Mouse (Mus musculus) kidney, adult 2 months (tissue): ENCODE measurements around the gene Lrrc8c. TPM values are rescaled to one million over a fixed set of nuclear protein-coding genes. Genes with fewer than 3 reads are reported as not detected.

Source experiments
- DNase-seq: peaks from one replicate; pipeline ENCODE4 v3.0.0; 2021
- H3K27ac ChIP-seq: fragments of 200-500 bp; 2 replicates; pipeline ENCODE4 v1.5.1; 2012; ENCODE audit warnings: low read depth, low read length, control low read depth, inconsistent platforms; ENCODE audit not compliant: insufficient read depth
- H3K27me3 ChIP-seq: fragments of 200-500 bp; replicated peaks from 2 replicates; pipeline ENCODE4 v1.6.1; 2012; ENCODE audit warnings: mild to moderate bottlenecking, moderate library complexity, low read length, inconsistent platforms; ENCODE audit not compliant: control insufficient read depth, insufficient read depth
- H3K36me3 ChIP-seq: fragments of 200-500 bp; 2 replicates; pipeline ENCODE4 v1.6.1; 2012; ENCODE audit warnings: mild to moderate bottlenecking, moderate library complexity, low read length, inconsistent platforms; ENCODE audit not compliant: control insufficient read depth, insufficient read depth
- H3K4me1 ChIP-seq: fragments of 200-500 bp; 2 replicates; pipeline ENCODE4 v1.6.1; 2011; ENCODE audit warnings: low read length; ENCODE audit not compliant: control insufficient read depth, insufficient read depth
- H3K4me3 ChIP-seq: fragments of 200-500 bp; 2 replicates; pipeline ENCODE4 v1.5.1; 2011; ENCODE audit warnings: mild to moderate bottlenecking, low read depth, low read length, control low read depth; ENCODE audit not compliant: insufficient read depth
- CTCF ChIP-seq: fragments of 200-500 bp; conservative IDR thresholded peaks from 2 replicates; pipeline ENCODE4 v1.5.1; 2011; ENCODE audit warnings: low read depth, mild to moderate bottlenecking, control low read depth, low read length, moderate library complexity, mixed read lengths; ENCODE audit not compliant: insufficient read depth, insufficient read length
- POLR2A ChIP-seq: fragments of 200-500 bp; IDR thresholded peaks from one replicate; pipeline ENCODE4 v1.6.1; 2011; ENCODE audit warnings: low read depth, low read length, control low read depth
- WGBS: fragments of 180-500 bp; shearing (Covaris S2); methylation state at CpG from one replicate; pipeline ENCODE4 v1.1.7; 2018; 5-methylcytosine and 5-hydroxymethylcytosine counted together
- polyA plus RNA-seq: library from polyadenylated mRNA; depleted of rRNA; stranded (reverse); fragments of >200 nt; gene quantifications from 2 replicates; pipeline ENCODE4 v1.2.3, GENCODE M21; 2012

Gene Lrrc8c
- polyA plus RNA-seq, 1 experiment = 13.6 TPM

DNA sequence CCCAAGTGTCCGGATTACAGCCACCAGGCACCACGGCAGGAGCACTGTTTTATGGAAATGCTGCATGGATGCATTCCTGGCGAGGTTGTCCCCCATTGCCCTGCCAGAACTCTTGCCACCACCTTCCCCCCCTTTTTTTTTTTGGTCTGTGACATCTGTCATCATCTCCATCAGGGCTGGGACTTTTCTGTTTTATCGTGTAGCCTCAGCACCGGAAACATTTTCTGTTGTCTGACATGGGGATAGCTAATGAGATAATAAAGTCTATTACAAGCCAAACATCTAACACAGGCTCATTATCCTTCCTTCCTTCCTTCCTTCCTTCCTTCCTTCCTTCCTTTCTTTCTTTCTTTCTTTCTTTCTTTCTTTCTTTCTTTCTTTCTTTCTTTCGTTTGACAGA lies 119.7 kb downstream of the Lrrc8c start:
- H3K36me3 ChIP-seq = no peaks in the 10 kb centered on the region
- WGBS = 92% methylated on average over 6 of the region's 6 CpGs
- TF ChIP-seq POLR2A (no peak), CTCF (no peak)
- no peaks in the 10 kb centered on the region for H3K27me3 ChIP-seq
- H3K4me3 ChIP-seq = no peak overlapping the region
- no peak for DNase-seq
- H3K27ac ChIP-seq = no peak overlapping the region
- no peaks in the 10 kb centered on the region for H3K4me1 ChIP-seq

DNA sequence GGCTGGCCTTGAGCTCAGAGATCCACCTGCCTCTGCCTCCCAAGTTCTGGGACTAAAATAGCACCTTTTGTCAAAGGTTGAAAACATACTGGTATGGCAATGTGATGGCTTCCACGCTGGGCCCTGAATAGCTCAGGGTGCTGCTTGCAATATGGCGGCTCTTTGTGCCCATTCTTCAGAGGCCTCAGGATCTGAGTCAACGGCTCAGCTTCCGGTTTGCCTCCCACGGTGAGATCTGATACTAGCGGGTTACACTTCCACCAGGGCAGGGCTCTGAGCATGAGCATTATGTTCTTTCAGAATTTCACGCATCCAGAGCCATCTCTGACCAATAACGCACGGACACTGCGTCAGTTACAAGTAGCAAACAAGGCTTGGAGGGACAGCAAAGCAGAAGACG lies 120.2 kb downstream of the Lrrc8c start:
- no peaks in the 10 kb centered on the region for H3K36me3 ChIP-seq
- no peaks in the 10 kb centered on the region for H3K4me1 ChIP-seq
- TF ChIP-seq POLR2A (no peak), CTCF (no peak)
- no peaks in the 10 kb centered on the region for H3K27me3 ChIP-seq
- no peak overlapping the region for H3K4me3 ChIP-seq
- 89% methylated on average over 11 of the region's 11 CpGs for WGBS
- DNase-seq = no peak
- no peak overlapping the region for H3K27ac ChIP-seq

- TF ChIP-seq POLR2A (no peak), CTCF (no peak)
- Histone ChIP-seq H3K27me3 (no peaks in the 10 kb centered on the region), H3K4me1 (no peaks in the 10 kb centered on the region), H3K27ac (no peak overlapping the region), H3K4me3 (no peak overlapping the region), H3K36me3 (no peaks in the 10 kb centered on the region)
- 54% methylated on average over 5 of the region's 5 CpGs for WGBS
- no peak for DNase-seq
These were observed 123.3 kb downstream of the Lrrc8c start for GRCm38 (mm10) chr5:105642517-105642916.

GRCm38 (mm10) chr5:105643276-105643675 lies 124.1 kb downstream of the Lrrc8c start:
- H3K36me3 ChIP-seq = no peaks in the 10 kb centered on the region
- TF ChIP-seq POLR2A = no peak
- no peak for TF ChIP-seq CTCF
- H3K27me3 ChIP-seq = no peaks in the 10 kb centered on the region
- no peak overlapping the region for H3K27ac ChIP-seq
- DNase-seq = no peak
- no peaks in the 10 kb centered on the region for H3K4me1 ChIP-seq
- no peak overlapping the region for H3K4me3 ChIP-seq
- WGBS = 65% methylated on average over 8 of the region's 8 CpGs

DNA sequence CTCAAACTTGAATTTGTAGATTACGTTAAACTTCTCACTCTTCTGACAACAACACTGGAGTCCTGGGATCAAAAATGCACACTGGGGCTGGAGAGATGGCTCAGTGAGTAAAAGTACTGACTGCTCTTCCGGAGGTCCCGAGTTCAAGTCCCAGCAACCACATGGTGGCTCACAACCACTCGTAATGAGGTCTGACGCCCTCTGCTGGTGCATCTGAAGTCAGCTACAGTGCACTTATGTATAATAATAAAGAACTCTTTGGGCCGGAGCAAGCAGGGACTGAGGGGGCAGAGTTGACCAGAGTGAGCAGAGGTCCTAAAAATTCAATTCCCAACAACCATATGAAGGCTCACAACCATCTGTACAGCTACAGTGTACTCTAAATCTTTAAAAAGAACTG lies 125.0 kb downstream of the Lrrc8c start:
- no peak for TF ChIP-seq POLR2A
- 93% methylated on average over 6 of the region's 6 CpGs for WGBS
- Histone ChIP-seq H3K4me3 (no peak overlapping the region), H3K4me1 (no peaks in the 10 kb centered on the region), H3K36me3 (no peaks in the 10 kb centered on the region), H3K27me3 (no peaks in the 10 kb centered on the region), H3K27ac (no peak overlapping the region)
- no peak for DNase-seq

DNA sequence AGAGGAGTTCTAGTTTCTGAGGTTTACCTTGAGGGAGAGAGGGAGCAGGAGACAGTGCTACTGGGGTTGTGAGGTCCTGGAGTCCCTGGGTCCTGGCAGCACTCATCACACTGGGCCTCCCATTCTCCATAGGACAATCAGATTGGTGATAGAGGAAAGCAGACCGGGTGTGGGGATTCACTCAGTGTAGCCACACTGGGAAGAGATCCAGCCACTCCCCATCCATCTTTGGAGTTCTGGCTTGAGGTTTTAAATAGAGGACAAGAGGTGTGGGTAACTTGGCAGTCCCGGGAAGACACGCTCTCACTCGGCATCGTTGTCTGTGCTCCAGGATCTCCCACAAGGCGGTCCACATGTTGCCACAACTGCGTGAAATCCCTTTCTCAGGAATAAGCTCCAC lies 127.9 kb downstream of the Lrrc8c start:
- TF ChIP-seq CTCF (no peak), POLR2A (no peak)
- no peak overlapping the region for H3K27ac ChIP-seq
- DNase-seq = no peak
- no peak overlapping the region for H3K4me3 ChIP-seq
- no peaks in the 10 kb centered on the region for H3K36me3 ChIP-seq
- 81% methylated on average over 7 of the region's 7 CpGs for WGBS
- H3K27me3 ChIP-seq = no peaks in the 10 kb centered on the region
- no peaks in the 10 kb centered on the region; the same call in 1 of the 2 replicates for H3K4me1 ChIP-seq

GRCm38 (mm10) chr5:105648648-105649287 lies 129.6 kb downstream of the Lrrc8c start:
- Histone ChIP-seq H3K36me3 (no peaks in the 10 kb centered on the region), H3K4me1 (no peaks in the 10 kb centered on the region; the same call in 1 of the 2 replicates), H3K4me3 (no peak overlapping the region), H3K27ac (peak overlapping the region; percentile 68), H3K27me3 (no peaks in the 10 kb centered on the region)
- DNase-seq = peak; percentile 30
- 50% methylated on average over 7 of the region's 7 CpGs for WGBS
- no peak for TF ChIP-seq CTCF
- TF ChIP-seq POLR2A = no peak
